Mouse (Mus musculus) midbrain, embryonic 13.5 days (tissue): ENCODE measurements around the gene Mtif2. TPM values are rescaled to one million over a fixed set of nuclear protein-coding genes. Genes with fewer than 3 reads are reported as not detected.

ENCODE experiments used
- ATAC-seq: fragments of 200-750 bp; cut with Nextera tagmentation; 2 replicates; pipeline ENCODE4 v1.8.0; 2017; ENCODE audit warnings: mild to moderate bottlenecking, moderate TSS enrichment, moderate library complexity
- H3K27ac ChIP-seq: fragments of 300-500 bp; sonication (generic); 2 replicates; pipeline ENCODE4 v1.5.1; 2015; ENCODE audit warnings: inconsistent platforms, mild to moderate bottlenecking, moderate library complexity
- H3K27me3 ChIP-seq: fragments of 300-500 bp; sonication (generic); 2 replicates; pipeline ENCODE4 v1.6.1; 2015; ENCODE audit warnings: mild to moderate bottlenecking, inconsistent platforms
- H3K36me3 ChIP-seq: fragments of 300-500 bp; sonication (generic); 2 replicates; pipeline ENCODE4 v1.6.1; 2015; ENCODE audit warnings: mild to moderate bottlenecking, inconsistent platforms
- H3K4me1 ChIP-seq: fragments of 300-500 bp; sonication (generic); replicated peaks from 2 replicates; pipeline ENCODE4 v1.6.1; 2015; ENCODE audit warnings: inconsistent platforms
- H3K4me2 ChIP-seq: fragments of 300-500 bp; sonication (generic); replicated peaks from 2 replicates; pipeline ENCODE4 v1.6.1; 2015; ENCODE audit warnings: moderate library complexity, mild to moderate bottlenecking, inconsistent platforms
- H3K4me3 ChIP-seq: fragments of 300-500 bp; sonication (generic); replicated peaks from 2 replicates; pipeline ENCODE4 v1.5.1; 2015; ENCODE audit warnings: mild to moderate bottlenecking, inconsistent platforms
- H3K9ac ChIP-seq: fragments of 300-500 bp; sonication (generic); replicated peaks from 2 replicates; pipeline ENCODE4 v1.6.1; 2015; ENCODE audit warnings: mild to moderate bottlenecking, inconsistent platforms
- H3K9me3 ChIP-seq: fragments of 300-500 bp; sonication (generic); 2 replicates; pipeline ENCODE4 v1.6.1; 2016; ENCODE audit warnings: mild to moderate bottlenecking, inconsistent platforms
- WGBS: fragments of 180-500 bp; shearing (Covaris S2); methylation state at CpG from one replicate; pipeline ENCODE4 v1.1.7; 2015; 5-methylcytosine and 5-hydroxymethylcytosine counted together
- polyA plus RNA-seq: library from polyadenylated mRNA; unstranded; fragments of >200 nt; fragmentation: Nextera tagmentation; extraction: Ambion mirVana; gene quantifications from 2 replicates; pipeline ENCODE4 v1.2.1, GENCODE M21; 2015

Mtif2 gene
- 58.9 and 62.4 TPM in 2 replicates for polyA plus RNA-seq

GRCm38 (mm10) chr11:29525988-29526794 lies at the start of gene Mtif2:
Gene Mtif2 (plus strand): TSS chr11:29526408.
- Histone ChIP-seq H3K9me3 (no peaks in the 10 kb centered on the region), H3K4me2 (peak within 1 kb of the TSS; percentile 72), H3K4me3 (peak within 1 kb of the TSS; percentile 61), H3K9ac (peak within 1 kb of the TSS; percentile 86), H3K27me3 (no peaks in the 10 kb centered on the region), H3K36me3 (peaks cover 14% of the 10 kb centered on the region), H3K27ac (peak within 1 kb of the TSS; percentile 83), H3K4me1 (peaks cover 24% of the 10 kb centered on the region)
- 3% methylated on average over 47 of the region's 47 CpGs for WGBS
- peak; percentile 98 for ATAC-seq

- Histone ChIP-seq H3K9ac (no peak overlapping the region), H3K36me3 (peaks cover 45% of the 10 kb centered on the region), H3K4me1 (no peaks in the 10 kb centered on the region), H3K4me2 (no peak overlapping the region), H3K9me3 (no peaks in the 10 kb centered on the region), H3K4me3 (no peak overlapping the region), H3K27me3 (no peaks in the 10 kb centered on the region), H3K27ac (no peak overlapping the region)
- no peak for ATAC-seq
- WGBS, result 100% methylated on average over 1 of the region's 1 CpGs
These were observed 33.1 kb upstream of the Mtif2 start for GRCm38 (mm10) chr11:29493135-29493534.

DNA sequence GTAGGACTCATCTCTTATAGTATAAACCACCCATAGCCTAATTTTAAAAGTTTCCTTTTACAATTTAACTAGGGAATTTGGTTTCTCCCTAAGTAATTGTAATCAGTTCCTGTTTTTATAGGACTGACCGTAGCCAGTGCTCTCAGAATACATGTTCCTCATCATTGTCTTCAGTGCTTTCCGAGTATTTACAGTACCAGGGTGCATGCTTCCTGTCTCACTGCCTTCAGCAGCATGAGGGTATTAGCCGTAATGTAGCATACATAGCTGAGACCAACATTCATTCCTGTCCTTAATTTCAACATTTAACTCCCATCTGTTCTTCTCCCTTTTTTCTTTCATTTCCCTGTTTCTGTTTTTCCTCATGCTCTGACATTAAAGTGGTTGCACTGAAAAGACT lies 29.2 kb upstream of the Mtif2 start:
- H3K4me2 ChIP-seq, result no peak overlapping the region
- H3K36me3 ChIP-seq, result peaks cover 47% of the 10 kb centered on the region
- no peak overlapping the region for H3K9ac ChIP-seq
- no peak for ATAC-seq
- no peaks in the 10 kb centered on the region for H3K4me1 ChIP-seq
- H3K9me3 ChIP-seq, result no peaks in the 10 kb centered on the region
- H3K4me3 ChIP-seq, result no peak overlapping the region
- 89% methylated on average over 3 of the region's 3 CpGs for WGBS
- no peak overlapping the region for H3K27ac ChIP-seq
- no peaks in the 10 kb centered on the region for H3K27me3 ChIP-seq

DNA sequence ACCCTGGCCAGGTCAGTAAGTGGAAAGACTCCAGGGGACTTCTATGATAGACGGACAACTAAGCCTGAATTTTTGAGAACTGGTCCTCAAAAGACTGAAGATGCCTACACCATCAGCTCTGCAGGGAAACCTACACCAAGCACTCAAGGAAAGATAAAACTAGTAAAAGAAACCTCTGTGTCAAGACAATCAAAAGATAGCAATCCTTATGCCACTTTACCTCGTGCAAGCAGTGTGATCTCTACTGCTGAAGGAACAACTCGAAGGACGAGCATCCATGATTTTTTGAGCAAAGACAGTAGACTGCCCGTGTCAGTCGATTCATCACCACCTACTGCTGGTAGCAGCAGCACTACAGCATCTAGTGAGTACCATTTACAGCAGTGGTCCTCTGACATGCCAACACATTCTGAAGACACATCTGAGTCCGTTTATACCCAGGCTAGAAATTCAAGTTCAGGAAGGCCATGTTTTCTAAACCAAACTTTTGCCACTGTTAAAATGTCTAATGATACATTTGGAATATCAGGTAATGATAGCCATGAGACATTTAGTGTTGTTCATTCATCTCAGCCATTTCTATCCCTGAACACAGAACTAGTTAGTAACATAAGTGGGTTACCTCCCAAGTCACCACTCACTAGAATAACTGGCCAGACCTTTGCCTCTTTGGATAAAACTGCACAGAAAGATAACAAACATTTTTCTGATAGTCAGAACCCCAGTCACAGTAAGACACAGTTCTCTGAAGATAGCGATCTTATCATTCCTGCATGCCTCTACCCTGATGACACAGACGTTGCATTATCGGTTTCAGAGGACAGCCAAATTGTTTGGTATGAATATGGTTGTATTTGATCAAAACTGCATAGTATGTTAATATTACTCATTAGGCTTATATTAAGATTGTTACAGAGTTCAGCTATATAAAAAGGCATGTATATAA lies 22.0 kb upstream of the Mtif2 start:
- Histone ChIP-seq H3K9me3 (no peaks in the 10 kb centered on the region), H3K27ac (no peak overlapping the region), H3K4me1 (no peaks in the 10 kb centered on the region), H3K4me3 (no peak overlapping the region), H3K36me3 (peaks cover 40% of the 10 kb centered on the region), H3K4me2 (no peak overlapping the region), H3K9ac (no peak overlapping the region), H3K27me3 (no peaks in the 10 kb centered on the region)
- no peak for ATAC-seq
- WGBS, result 95% methylated on average over 10 of the region's 10 CpGs

- Histone ChIP-seq H3K36me3 (peaks cover 38% of the 10 kb centered on the region), H3K9me3 (no peaks in the 10 kb centered on the region), H3K27ac (no peak overlapping the region), H3K4me1 (no peaks in the 10 kb centered on the region), H3K4me3 (no peak overlapping the region), H3K9ac (no peak overlapping the region), H3K4me2 (no peak overlapping the region), H3K27me3 (no peaks in the 10 kb centered on the region)
- ATAC-seq, result no peak
- 96% methylated on average over 2 of the region's 2 CpGs for WGBS
These were observed 21.1 kb upstream of the Mtif2 start for GRCm38 (mm10) chr11:29504899-29505625.

DNA sequence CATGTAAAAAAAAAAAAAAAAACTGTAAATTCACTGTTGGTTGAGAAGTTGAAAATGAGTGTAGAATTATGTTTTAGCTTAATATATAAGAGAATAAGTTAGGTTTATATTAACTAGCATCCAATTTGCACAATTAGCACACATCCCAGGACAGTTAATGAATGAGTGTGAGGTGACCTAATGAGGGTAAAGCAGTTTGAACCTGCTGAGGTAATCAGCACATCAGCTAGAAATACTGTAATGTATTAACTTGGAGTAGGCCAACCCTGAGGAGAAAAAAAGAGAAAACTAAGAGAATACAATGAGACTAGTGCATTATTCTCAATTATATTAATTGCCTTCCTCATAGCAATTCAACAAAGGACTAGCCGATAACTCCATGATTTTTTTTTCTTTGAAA lies 16.8 kb upstream of the Mtif2 start:
- H3K4me2 ChIP-seq, result no peak overlapping the region
- H3K4me1 ChIP-seq, result peaks cover 8% of the 10 kb centered on the region
- H3K27ac ChIP-seq, result no peak overlapping the region
- peaks cover 28% of the 10 kb centered on the region for H3K36me3 ChIP-seq
- H3K9me3 ChIP-seq, result no peaks in the 10 kb centered on the region
- ATAC-seq, result no peak
- H3K27me3 ChIP-seq, result no peaks in the 10 kb centered on the region
- WGBS, result 97% methylated on average over 1 of the region's 1 CpGs
- H3K4me3 ChIP-seq, result no peak overlapping the region
- H3K9ac ChIP-seq, result no peak overlapping the region

GRCm38 (mm10) chr11:29512818-29513535 lies 13.2 kb upstream of the Mtif2 start:
- no peak overlapping the region for H3K4me2 ChIP-seq
- no peak overlapping the region for H3K9ac ChIP-seq
- H3K9me3 ChIP-seq, result no peaks in the 10 kb centered on the region
- H3K4me3 ChIP-seq, result no peak overlapping the region
- 89% methylated on average over 4 of the region's 4 CpGs for WGBS
- H3K27ac ChIP-seq, result no peak overlapping the region
- peaks cover 10% of the 10 kb centered on the region for H3K4me1 ChIP-seq
- no peaks in the 10 kb centered on the region for H3K27me3 ChIP-seq
- ATAC-seq, result no peak
- peaks cover 15% of the 10 kb centered on the region; the same call in 1 of the 2 replicates for H3K36me3 ChIP-seq

DNA sequence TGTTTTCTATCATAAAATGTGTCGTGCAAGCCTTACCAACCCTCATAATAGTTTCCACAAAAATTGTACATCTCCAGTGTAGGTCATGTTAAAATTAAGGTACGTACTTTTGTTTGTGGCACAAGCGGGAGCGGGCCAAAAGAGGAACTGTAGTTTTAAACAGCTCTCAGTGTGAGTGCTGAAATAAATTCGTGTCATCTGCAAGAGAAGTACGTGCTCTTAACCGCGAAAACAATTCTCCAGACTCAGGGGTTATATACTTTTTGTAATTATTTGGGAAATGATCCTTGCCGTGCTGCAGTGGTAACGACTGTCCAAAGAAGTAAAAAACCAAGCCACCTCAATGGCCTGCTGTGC lies 11.9 kb upstream of the Mtif2 start:
- H3K9me3 ChIP-seq, result no peaks in the 10 kb centered on the region
- H3K4me3 ChIP-seq, result peak overlapping the region; percentile 60
- H3K9ac ChIP-seq, result peak overlapping the region; percentile 70
- peak overlapping the region; percentile 63 for H3K4me2 ChIP-seq
- WGBS, result 32% methylated on average over 10 of the region's 10 CpGs
- H3K4me1 ChIP-seq, result peaks cover 10% of the 10 kb centered on the region
- H3K36me3 ChIP-seq, result peaks cover 15% of the 10 kb centered on the region; the same call in 1 of the 2 replicates
- 0 out of 2 replicates have a peak, but pooled peaks have one; percentile 1 for ATAC-seq
- peak overlapping the region; percentile 69; the same call in 1 of the 2 replicates for H3K27ac ChIP-seq
- no peaks in the 10 kb centered on the region for H3K27me3 ChIP-seq

DNA sequence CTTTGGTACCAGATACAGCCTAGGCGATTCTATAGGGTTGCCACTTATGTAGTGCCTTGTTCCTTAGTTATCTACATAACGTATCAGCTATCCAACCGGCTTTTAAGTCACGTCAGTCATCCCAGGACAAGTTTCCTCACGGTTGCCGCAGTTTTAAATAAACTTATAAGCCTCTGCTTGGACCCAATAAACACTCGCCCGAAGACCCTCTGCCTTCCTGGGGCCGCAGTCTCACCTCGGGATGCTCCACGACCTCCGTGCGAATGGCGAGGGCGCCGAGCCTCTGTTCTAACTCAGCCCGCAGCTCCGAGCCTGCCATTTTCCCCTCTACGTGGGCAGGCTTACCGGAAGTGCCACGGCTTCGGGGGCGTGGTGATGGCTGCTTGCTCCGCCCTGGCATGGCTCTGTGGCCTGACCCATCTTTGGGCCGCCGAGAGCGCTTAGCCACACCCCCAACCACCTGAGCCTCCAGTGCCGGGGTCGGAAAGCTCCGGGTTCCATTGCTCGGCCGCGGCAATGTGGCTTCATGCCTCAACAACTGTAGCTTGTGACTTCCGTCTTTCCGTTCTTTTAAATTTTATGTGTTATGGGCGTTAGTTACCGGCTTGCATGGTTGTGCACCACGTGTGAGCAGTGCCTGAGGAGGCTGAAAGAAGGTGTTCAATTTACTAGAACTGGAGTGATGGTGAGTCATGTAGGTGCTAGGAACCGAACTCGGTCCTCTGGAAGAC lies 11.4 kb upstream of the Mtif2 start, which contains the start of gene Prorsd1:
Prorsd1 (minus strand) TSS at position 352 of the 731 bp plus-strand sequence.
- Histone ChIP-seq H3K4me3 (peak within 1 kb of the TSS; percentile 60), H3K36me3 (peaks cover 13% of the 10 kb centered on the region; the same call in 1 of the 2 replicates), H3K9ac (peak within 1 kb of the TSS; percentile 70), H3K4me2 (peak within 1 kb of the TSS; percentile 63), H3K9me3 (no peaks in the 10 kb centered on the region), H3K27me3 (no peaks in the 10 kb centered on the region), H3K27ac (peak within 1 kb of the TSS; percentile 69), H3K4me1 (peaks cover 10% of the 10 kb centered on the region)
- 3% methylated on average over 40 of the region's 40 CpGs for WGBS
- ATAC-seq, result peak; percentile 99

DNA sequence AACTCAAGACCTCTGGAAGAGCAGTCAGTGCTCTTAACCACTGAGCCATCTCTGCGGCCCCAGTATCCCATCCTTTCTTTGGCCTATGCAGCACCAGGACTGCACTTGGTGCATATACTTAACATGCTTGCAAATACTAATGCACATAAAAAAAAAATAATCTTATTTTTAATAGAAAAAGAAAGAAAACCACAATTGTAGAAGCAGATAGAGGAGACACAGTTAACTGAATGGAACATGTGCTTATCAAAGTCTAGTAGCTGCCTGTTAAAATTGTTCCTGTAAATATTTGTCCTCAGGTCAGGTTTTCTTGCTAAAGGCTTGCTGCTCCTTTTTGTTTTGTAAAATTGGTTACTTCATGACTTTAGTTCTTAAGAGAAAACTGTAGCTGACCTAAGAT lies 12.0 kb downstream of the Mtif2 start:
- no peak overlapping the region for H3K9ac ChIP-seq
- H3K36me3 ChIP-seq, result peaks cover 69% of the 10 kb centered on the region
- H3K27ac ChIP-seq, result no peak overlapping the region
- no peaks in the 10 kb centered on the region for H3K27me3 ChIP-seq
- WGBS, result 97% methylated on average over 1 of the region's 1 CpGs
- H3K4me2 ChIP-seq, result no peak overlapping the region
- no peak overlapping the region for H3K4me3 ChIP-seq
- no peaks in the 10 kb centered on the region for H3K9me3 ChIP-seq
- H3K4me1 ChIP-seq, result no peaks in the 10 kb centered on the region
- ATAC-seq, result no peak
